Mouse (Mus musculus) embryo, embryonic 11.5 days (tissue): ENCODE data around the gene Polr3h.
"Not testable (repeated sequence)": the region's sequence is repeated elsewhere in the genome, so short reads cannot be mapped to it uniquely, and the experiment has no call there.

Source experiments
- DNase-seq: peaks from one replicate; pipeline ENCODE4 v3.0.0-alpha.2; 2012; ENCODE audit warnings: low read depth, low spot score

Gene Polr3h

GRCm38 (mm10) chr15:81925760-81926445 lies at the start of gene Polr3h:
Polr3h (minus strand) TSS chr15:81926240.
- DNase-seq: peak; percentile 99

GRCm38 (mm10) chr15:81975156-81975555 lies 49.1 kb upstream of the Polr3h start:
- DNase-seq: not testable (repeated sequence)

GRCm38 (mm10) chr15:81970498-81970897 lies 44.5 kb upstream of the Polr3h start:
- DNase-seq: not testable (repeated sequence)

DNA sequence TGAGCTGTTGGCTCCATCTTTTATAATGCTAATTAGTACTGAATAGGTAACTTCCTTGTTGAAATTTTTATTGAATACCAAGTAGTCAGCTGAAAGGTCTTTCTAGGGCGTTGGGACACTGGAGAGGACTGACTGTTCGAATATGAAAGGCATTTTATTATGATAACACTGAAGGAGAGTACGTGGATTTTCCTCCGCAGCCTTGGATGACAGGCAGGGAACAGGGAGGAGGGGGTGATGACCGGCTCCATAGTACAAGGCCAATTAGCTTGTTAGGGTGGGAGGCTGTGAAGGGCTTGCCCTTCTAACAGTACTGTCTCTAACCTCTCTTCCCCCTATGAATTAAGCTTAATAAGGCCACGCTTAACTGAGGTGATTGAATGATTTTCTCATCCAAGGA lies 43.6 kb upstream of the Polr3h start:
- not testable (repeated sequence) for DNase-seq

DNA sequence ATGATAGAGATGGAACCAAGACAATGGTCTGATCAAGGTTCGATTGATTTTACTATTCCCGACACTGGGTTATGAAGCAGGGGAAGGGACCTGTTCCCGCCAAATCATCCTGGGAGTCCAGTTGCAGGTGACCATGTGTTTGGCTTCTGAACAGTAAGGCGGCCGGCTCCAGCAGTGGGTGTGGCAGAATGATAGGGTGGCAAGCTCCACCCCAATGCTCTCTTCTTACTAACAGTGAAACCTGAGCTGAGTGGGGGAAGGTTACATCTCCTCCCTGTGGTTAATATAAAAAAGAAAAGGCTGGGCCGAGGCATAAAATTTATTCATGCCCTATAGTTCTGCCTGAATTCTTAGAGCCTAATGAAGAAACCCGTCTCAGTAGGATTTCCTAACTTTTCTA lies 43.1 kb upstream of the Polr3h start:
- DNase-seq: no peak

- DNase-seq: no peak
Measured at GRCm38 (mm10) chr15:81968447-81968846, 42.4 kb upstream of the Polr3h start.

- no peak for DNase-seq
Measured at GRCm38 (mm10) chr15:81967821-81968220, 41.8 kb upstream of the Polr3h start.

DNA sequence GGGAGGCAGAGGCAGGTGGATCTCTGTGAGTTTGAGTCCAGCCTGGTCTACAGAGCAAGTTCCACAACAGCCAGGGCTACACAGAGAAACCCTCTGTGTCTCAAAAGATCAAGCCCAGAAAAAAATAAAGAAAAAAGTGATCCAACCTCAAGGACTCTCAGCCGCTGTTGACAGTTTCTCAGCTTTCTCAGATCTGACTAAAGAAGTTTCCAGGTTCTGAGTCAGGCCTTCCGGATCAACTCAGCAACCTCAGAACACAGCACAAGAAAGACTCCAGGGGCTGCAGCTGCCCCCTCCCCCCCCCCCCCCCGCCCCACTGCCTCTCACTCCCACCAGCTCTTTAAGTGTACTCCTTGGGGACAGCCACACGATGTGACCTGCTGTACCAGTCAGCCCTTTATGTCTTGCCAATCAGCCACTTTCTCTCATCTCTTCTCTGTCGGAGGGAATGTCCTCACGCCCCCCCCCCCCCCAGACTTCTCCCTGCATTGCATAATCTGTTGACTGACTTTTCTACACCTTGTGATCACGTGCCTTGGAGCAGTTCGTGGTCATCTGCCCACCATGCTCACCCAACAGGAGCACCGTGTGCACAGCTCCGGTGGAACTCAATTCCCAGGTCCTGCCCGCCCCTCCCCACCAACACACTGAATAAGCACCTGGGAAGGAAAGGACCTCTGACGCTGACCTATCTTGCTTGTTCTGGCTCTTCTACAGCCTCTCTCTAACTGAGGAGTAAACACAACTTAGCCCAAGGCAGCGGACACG lies 40.2 kb upstream of the Polr3h start:
- no peak for DNase-seq

DNA sequence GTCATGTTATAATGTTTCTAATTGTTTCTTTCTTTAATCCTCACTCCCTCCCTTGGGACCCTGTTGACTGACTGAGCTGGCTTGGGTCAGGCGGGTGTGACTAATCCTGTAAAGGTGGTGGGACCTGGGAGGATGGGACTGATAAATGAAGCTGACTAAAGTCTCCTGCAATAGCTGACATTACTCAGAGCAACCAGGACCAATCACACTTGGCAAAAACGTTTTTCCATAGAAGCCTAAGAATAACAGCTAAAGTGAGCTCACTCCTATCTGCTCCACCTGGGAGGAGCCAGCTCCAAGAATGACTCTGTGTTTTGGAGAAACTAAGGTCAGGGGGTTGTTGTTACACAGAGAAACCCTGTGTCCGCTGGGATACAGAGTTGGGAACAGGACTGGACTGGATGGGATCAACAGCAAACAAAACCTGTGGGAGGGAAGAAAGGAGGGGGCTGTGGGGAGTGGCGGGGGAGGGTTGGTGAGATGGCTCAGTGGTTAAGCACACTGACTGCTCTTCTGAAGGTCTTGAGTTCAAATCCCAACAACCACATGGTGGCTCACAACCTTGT lies 39.0 kb upstream of the Polr3h start:
- no peak for DNase-seq

- DNase-seq: no peak
Measured at GRCm38 (mm10) chr15:81964262-81964661, 38.2 kb upstream of the Polr3h start.

DNA sequence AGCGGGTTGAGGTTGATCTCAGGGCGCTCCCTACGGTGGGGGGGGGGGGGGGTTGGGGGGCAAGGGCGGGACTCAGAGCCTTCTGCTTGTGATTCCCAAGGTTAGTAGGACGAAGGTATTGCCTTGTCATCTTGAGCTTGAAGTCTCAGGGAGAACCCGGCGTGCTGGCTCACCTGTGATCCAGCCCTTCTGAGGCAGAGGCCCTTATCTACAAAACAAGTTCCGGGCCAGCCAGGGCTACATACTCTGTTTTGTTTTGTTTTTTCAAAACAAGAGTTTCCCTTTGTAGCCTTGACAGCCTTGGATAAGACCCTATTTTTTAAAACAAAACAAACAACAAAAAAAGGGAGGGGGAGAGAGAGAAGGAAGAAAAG lies 35.0 kb upstream of the Polr3h start:
- no peak for DNase-seq

DNA sequence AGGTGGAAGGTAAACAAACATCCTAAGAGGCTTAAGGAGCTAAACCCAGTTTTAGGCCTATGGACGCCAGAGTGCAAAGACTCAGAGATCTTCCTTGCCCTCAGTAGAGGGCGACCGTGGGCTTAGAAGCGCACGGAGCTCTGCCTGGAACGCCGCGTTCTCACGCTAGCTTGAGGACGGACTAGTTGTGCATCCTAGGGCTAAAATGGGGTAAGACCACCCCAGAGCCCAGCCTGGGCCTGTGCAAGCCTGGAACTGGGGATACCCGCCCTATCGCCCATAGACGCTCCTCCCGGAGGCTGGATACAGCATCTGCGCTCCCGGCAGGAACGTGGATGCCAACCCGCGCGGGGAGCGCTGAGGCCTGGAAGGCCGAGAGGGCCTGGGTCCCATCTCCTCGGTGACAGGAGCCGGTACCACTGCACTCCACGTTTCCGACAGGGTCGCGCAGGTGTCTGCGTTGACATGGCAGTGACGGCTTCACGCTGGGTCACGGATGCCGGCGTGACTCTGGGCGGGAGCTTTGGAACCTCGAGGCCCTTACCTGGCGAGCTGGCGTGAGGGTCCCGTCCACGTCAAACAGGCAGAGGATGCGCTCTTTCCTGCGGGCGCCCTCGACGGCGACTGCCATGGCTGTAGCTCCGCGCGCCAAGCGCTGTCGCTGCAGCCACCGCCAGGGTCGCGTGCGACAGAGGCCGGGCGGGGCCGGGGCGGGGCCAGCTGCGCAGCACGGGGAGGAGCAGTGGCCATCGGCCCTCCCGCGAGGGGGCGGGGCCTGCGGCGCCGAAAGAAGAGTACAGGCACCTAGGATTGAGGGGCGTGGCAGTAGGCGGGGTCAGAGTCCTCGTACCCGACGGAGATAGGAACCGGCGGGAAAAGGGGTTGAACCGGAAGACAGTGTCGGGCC lies 34.4 kb upstream of the Polr3h start, which contains the start of gene Pmm1:
TSS of gene Pmm1 (minus strand) at position 760 of the 907 bp plus-strand sequence.
- peak; percentile 96 for DNase-seq

DNA sequence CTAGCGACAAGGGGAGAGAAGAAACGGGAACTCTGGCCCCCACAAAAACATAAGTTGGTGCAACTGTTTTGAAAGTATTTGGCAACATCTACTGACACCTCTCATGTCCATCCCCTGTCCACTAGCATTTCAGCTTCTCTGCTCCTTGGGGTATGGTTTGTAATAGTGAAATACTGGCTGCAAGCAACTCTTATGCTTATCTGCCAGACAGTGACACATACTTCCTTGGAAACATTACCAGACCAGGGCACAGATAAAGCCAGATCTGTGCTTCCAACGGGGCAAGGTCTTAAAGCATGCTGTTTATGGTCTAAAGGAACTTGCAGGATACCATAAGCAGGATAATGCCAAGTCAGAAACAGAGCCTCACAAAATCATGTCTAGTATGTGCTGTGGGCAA lies 32.9 kb upstream of the Polr3h start:
- DNase-seq: no peak

DNA sequence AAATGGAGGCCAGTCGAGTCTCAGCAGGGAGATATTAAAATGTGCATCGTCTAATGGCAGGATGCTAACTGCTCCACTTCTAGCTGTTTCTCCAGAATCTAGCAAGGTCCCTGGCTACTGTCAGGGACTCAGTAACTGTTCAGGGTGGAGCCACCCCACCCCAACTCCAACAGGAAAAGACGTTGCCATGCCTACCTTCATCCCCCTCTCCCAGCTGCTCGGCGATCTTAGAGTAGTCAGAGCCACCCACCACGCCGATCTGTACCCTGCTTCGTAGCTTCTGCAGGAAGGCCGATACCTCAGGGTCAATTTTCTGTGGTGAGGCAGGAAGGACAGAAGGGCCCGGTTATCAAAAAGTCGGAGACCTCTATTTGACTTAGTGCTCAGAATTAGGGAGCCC lies 31.6 kb upstream of the Polr3h start:
- DNase-seq: no peak

GRCm38 (mm10) chr15:81956457-81956856 lies 30.4 kb upstream of the Polr3h start:
- DNase-seq: no peak

DNA sequence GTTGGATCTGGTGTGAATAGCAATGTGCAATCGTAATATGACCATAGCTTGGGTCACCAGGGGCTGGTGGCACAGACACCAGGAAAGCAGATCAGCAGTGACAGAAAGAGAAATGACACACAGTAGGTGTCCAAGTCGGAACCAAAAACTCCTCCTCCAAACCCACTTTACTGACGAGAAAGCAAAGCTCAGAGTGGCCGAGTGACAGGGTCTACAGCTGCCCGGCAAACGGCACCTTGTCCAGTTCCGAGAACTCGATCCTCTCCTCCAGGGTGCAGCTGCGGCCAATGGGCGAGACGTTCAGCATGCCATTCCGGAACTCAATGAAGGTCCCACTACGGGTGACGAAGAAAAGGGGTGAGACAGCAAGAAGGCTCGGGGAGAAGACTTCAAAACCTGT lies 29.4 kb upstream of the Polr3h start:
- DNase-seq: no peak

DNA sequence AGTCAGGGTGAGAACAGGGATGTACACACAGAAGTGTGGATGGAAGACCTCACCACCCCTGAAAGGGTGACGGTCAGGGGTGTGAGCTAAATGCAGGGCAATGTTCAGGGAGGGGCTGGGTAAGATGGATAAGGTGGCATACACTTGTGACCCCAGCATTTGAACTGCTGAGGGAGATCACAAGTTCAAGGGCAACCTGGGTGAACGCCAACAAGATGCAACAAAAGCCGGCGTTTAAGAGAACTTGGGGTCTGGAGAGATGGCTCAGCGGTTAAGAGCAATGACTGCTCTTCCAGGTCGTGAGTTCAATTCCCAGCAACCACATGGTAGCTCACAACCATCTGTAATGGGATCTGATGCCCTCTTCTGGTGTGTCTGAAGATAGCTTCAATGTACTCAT lies 28.7 kb upstream of the Polr3h start:
- no peak for DNase-seq

DNA sequence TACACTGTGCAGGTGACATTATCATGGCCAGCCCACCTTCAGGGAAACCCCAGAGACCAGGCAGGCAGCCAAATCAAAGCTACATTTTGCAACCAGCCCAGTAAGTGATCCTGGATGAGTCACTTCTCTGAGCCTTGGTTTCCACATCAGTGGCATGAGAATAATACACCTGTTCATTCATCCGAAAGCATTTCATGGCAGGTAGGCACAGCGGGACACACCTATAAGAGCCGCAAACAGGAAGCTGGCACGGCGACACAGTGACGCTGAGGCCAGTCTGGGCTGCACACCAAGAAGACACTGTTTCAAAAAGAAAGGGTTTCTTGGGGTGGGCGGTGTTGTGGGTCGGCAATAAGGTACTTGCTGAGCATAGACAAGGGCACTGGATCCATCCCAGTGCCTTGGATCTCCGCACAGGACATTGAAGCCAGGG lies 28.1 kb upstream of the Polr3h start:
- DNase-seq: no peak

GRCm38 (mm10) chr15:81952310-81952709 lies 26.3 kb upstream of the Polr3h start:
- no peak for DNase-seq

DNA sequence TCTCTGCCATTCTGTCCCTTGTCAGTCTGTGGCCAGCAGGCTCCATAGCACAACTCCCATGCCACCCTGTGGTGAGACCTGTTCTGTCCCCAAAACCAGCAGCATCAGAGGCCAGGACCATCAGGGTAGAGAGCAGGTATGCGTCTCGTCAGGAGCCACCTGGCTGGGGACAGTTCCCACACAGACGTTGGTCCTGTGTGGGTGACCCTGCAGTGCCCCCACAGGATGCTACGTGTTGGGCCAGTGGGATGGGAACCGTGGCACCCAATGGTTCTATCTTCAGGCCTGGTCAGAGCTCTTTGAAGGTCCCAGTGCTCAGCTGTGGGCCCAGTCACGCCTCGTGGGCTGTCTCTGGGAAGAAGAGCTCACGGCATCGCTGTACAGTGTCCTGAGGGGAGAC lies 25.1 kb upstream of the Polr3h start:
- no peak for DNase-seq

GRCm38 (mm10) chr15:81950716-81951115 lies 24.7 kb upstream of the Polr3h start:
- no peak for DNase-seq
